Mouse (Mus musculus) E14TG2a.4 (cell line): ENCODE results near the gene S100a10.

Source experiments
- H3K27me3 ChIP-seq: 2 replicates; pipeline ENCODE4 v1.6.1; 2014; ENCODE audit warnings: low read length, control low read depth; ENCODE audit not compliant: insufficient read depth
- H3K36me3 ChIP-seq: 2 replicates; pipeline ENCODE4 v1.6.1; 2014; ENCODE audit warnings: low read length, control low read depth; ENCODE audit not compliant: insufficient read depth
- H3K4me1 ChIP-seq: replicated peaks from 2 replicates; pipeline ENCODE4 v1.6.1; 2014; ENCODE audit warnings: low read depth, low read length, control low read depth
- H3K4me3 ChIP-seq: replicated peaks from 2 replicates; pipeline ENCODE4 v1.5.1; 2014; ENCODE audit warnings: mild to moderate bottlenecking, low read length
- H3K9me3 ChIP-seq: 2 replicates; pipeline ENCODE4 v1.6.1; 2014; ENCODE audit warnings: low read length, control low read depth
- CTCF ChIP-seq: conservative IDR thresholded peaks from 2 replicates; pipeline ENCODE4 v1.5.1; 2014; ENCODE audit warnings: low read length
- NANOG ChIP-seq: IDR thresholded peaks from 2 replicates; pipeline ENCODE4 v1.6.1; 2014; ENCODE audit warnings: borderline replicate concordance, low read length, mixed read lengths
- POU5F1 ChIP-seq: IDR thresholded peaks from 2 replicates; pipeline ENCODE4 v1.6.1; 2014; ENCODE audit warnings: low read length, borderline replicate concordance

Gene S100a10

GRCm38 (mm10) chr3:93554981-93555877, at the start of gene S100a10:
TSS of gene S100a10 (plus strand) at chr3:93555080.
- peaks cover 5% of the 10 kb centered on the region for H3K36me3 ChIP-seq
- H3K4me1 ChIP-seq, result peaks cover 56% of the 10 kb centered on the region
- H3K27me3 ChIP-seq, result no peaks in the 10 kb centered on the region
- H3K4me3 ChIP-seq, result peak within 1 kb of the TSS; percentile 82
- H3K9me3 ChIP-seq, result no peaks in the 10 kb centered on the region
- TF ChIP-seq POU5F1 (no peak), NANOG (no peak), CTCF (no peak)

GRCm38 (mm10) chr3:93505960-93506863, 48.7 kb upstream of the S100a10 start:
- Histone ChIP-seq H3K4me1 (peaks cover 12% of the 10 kb centered on the region), H3K27me3 (no peaks in the 10 kb centered on the region), H3K9me3 (no peaks in the 10 kb centered on the region), H3K4me3 (peak overlapping the region; percentile 58), H3K36me3 (no peaks in the 10 kb centered on the region)
- no peak for TF ChIP-seq POU5F1
- no peak for TF ChIP-seq NANOG
- TF ChIP-seq CTCF, result no peak

- Histone ChIP-seq H3K27me3 (no peaks in the 10 kb centered on the region), H3K4me3 (no peak overlapping the region), H3K4me1 (peaks cover 12% of the 10 kb centered on the region), H3K36me3 (no peaks in the 10 kb centered on the region), H3K9me3 (no peaks in the 10 kb centered on the region)
- TF ChIP-seq NANOG (no peak), POU5F1 (no peak)
These were observed 48.0 kb upstream of the S100a10 start for GRCm38 (mm10) chr3:93506881-93507325.

- Histone ChIP-seq H3K4me1 (peaks cover 12% of the 10 kb centered on the region), H3K36me3 (no peaks in the 10 kb centered on the region), H3K4me3 (no peak overlapping the region), H3K9me3 (no peaks in the 10 kb centered on the region), H3K27me3 (no peaks in the 10 kb centered on the region)
- TF ChIP-seq CTCF (no peak), NANOG (no peak), POU5F1 (no peak)
These were observed 45.6 kb upstream of the S100a10 start for GRCm38 (mm10) chr3:93509301-93509700.

- no peaks in the 10 kb centered on the region for H3K9me3 ChIP-seq
- peaks cover 8% of the 10 kb centered on the region for H3K4me1 ChIP-seq
- no peaks in the 10 kb centered on the region for H3K36me3 ChIP-seq
- no peak for TF ChIP-seq POU5F1
- no peak for TF ChIP-seq NANOG
- TF ChIP-seq CTCF, result no peak
- no peak overlapping the region for H3K4me3 ChIP-seq
- no peaks in the 10 kb centered on the region for H3K27me3 ChIP-seq
These were observed 43.8 kb upstream of the S100a10 start for GRCm38 (mm10) chr3:93511036-93511435.

GRCm38 (mm10) chr3:93511801-93512200, 43.1 kb upstream of the S100a10 start:
- Histone ChIP-seq H3K27me3 (no peaks in the 10 kb centered on the region), H3K4me3 (no peak overlapping the region), H3K4me1 (peaks cover 5% of the 10 kb centered on the region), H3K9me3 (no peaks in the 10 kb centered on the region), H3K36me3 (no peaks in the 10 kb centered on the region)
- TF ChIP-seq POU5F1 (no peak), NANOG (no peak), CTCF (no peak)

- H3K9me3 ChIP-seq, result no peaks in the 10 kb centered on the region
- no peaks in the 10 kb centered on the region for H3K4me1 ChIP-seq
- H3K36me3 ChIP-seq, result no peaks in the 10 kb centered on the region
- H3K4me3 ChIP-seq, result no peak overlapping the region
- no peaks in the 10 kb centered on the region for H3K27me3 ChIP-seq
- no peak for TF ChIP-seq POU5F1
- TF ChIP-seq CTCF, result no peak
These were observed 42.3 kb upstream of the S100a10 start for GRCm38 (mm10) chr3:93512386-93513101.

- TF ChIP-seq CTCF (no peak), NANOG (no peak), POU5F1 (no peak)
- no peaks in the 10 kb centered on the region for H3K36me3 ChIP-seq
- H3K4me1 ChIP-seq, result peaks cover 4% of the 10 kb centered on the region
- H3K9me3 ChIP-seq, result no peaks in the 10 kb centered on the region
- no peaks in the 10 kb centered on the region for H3K27me3 ChIP-seq
- no peak overlapping the region for H3K4me3 ChIP-seq
These were observed 40.3 kb upstream of the S100a10 start for GRCm38 (mm10) chr3:93514628-93515027.
